Mouse (Mus musculus) midbrain, embryonic 13.5 days (tissue): Measurements from ENCODE around the gene Tmem126b. TPM values are rescaled to one million over a fixed set of nuclear protein-coding genes. Genes with fewer than 3 reads are reported as not detected.

ENCODE experiments used
- ATAC-seq: fragments of 200-750 bp; cut with Nextera tagmentation; 2 replicates; pipeline ENCODE4 v1.8.0; 2017; ENCODE audit warnings: mild to moderate bottlenecking, moderate TSS enrichment, moderate library complexity
- H3K27ac ChIP-seq: fragments of 300-500 bp; sonication (generic); 2 replicates; pipeline ENCODE4 v1.5.1; 2015; ENCODE audit warnings: inconsistent platforms, mild to moderate bottlenecking, moderate library complexity
- H3K27me3 ChIP-seq: fragments of 300-500 bp; sonication (generic); 2 replicates; pipeline ENCODE4 v1.6.1; 2015; ENCODE audit warnings: mild to moderate bottlenecking, inconsistent platforms
- H3K36me3 ChIP-seq: fragments of 300-500 bp; sonication (generic); 2 replicates; pipeline ENCODE4 v1.6.1; 2015; ENCODE audit warnings: mild to moderate bottlenecking, inconsistent platforms
- H3K4me1 ChIP-seq: fragments of 300-500 bp; sonication (generic); replicated peaks from 2 replicates; pipeline ENCODE4 v1.6.1; 2015; ENCODE audit warnings: inconsistent platforms
- H3K4me2 ChIP-seq: fragments of 300-500 bp; sonication (generic); replicated peaks from 2 replicates; pipeline ENCODE4 v1.6.1; 2015; ENCODE audit warnings: moderate library complexity, mild to moderate bottlenecking, inconsistent platforms
- H3K4me3 ChIP-seq: fragments of 300-500 bp; sonication (generic); replicated peaks from 2 replicates; pipeline ENCODE4 v1.5.1; 2015; ENCODE audit warnings: mild to moderate bottlenecking, inconsistent platforms
- H3K9ac ChIP-seq: fragments of 300-500 bp; sonication (generic); replicated peaks from 2 replicates; pipeline ENCODE4 v1.6.1; 2015; ENCODE audit warnings: mild to moderate bottlenecking, inconsistent platforms
- H3K9me3 ChIP-seq: fragments of 300-500 bp; sonication (generic); 2 replicates; pipeline ENCODE4 v1.6.1; 2016; ENCODE audit warnings: mild to moderate bottlenecking, inconsistent platforms
- WGBS: fragments of 180-500 bp; shearing (Covaris S2); methylation state at CpG from one replicate; pipeline ENCODE4 v1.1.7; 2015; 5-methylcytosine and 5-hydroxymethylcytosine counted together
- polyA plus RNA-seq: library from polyadenylated mRNA; unstranded; fragments of >200 nt; fragmentation: Nextera tagmentation; extraction: Ambion mirVana; gene quantifications from 2 replicates; pipeline ENCODE4 v1.2.1, GENCODE M21; 2015

The Tmem126b gene
- polyA plus RNA-seq, 1 experiment from 2014 or later: 46.7 TPM

DNA sequence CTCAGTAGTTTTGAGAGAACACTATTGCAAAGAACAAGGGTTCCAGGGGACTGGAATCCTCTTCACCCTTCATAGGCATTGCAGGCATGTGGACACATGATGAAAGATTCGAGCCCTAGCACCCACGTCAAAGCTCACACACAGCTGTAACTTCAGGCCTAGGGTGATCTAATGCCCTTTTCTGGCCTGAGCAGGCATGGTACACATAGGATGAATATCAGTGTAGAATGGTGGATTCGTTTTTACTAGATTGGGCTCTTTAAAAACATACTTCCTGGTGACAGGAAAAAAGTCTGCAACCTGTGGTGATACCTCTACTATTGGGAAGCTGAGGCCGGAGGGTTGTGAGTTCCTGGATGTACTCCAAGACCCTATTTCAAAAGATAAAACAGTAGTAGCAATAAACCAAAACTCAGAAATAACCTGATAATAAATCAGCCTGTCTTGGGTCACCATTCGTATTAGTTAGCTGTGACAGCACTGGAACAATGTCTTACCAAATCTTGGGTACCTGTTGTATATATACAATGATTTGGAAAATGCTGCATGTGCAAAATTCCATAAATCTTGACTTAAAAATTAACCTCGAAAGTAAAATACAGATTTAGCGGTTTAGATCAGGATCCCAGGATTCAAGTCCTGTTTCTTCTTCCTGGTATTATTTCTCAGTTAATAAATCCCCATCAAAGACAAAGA lies 19.5 kb downstream of the Tmem126b start:
- peak overlapping the region; percentile 78 for H3K4me3 ChIP-seq
- H3K27me3 ChIP-seq: no peaks in the 10 kb centered on the region
- peak overlapping the region; percentile 93; the same call in 1 of the 2 replicates for H3K27ac ChIP-seq
- H3K9me3 ChIP-seq: no peaks in the 10 kb centered on the region
- H3K4me2 ChIP-seq: peak overlapping the region; percentile 66
- no peak for ATAC-seq
- peaks cover 20% of the 10 kb centered on the region for H3K36me3 ChIP-seq
- WGBS: 39% methylated on average over 7 of the region's 7 CpGs
- H3K4me1 ChIP-seq: peaks cover 15% of the 10 kb centered on the region
- peak overlapping the region; percentile 84 for H3K9ac ChIP-seq

DNA sequence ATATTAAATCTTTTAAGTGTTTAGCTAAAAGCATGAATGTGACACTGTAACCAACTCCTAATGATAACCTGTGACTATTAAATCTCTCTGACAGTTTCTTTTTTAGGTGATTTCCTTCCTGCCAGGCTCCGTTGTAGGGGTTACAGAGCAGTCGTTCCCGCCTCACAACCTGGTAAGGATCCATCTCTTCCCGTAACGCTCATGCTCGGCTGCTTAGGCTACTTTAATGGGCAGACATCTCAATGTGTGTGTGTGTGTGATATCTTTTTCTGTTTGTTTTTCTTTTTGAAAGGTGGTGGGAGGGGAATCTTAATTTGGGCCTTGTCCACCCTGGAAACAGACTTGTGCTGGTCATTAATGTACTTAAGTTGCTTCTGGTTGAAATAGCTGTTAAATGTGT lies 31.6 kb downstream of the Tmem126b start:
- ATAC-seq: no peak
- Histone ChIP-seq H3K9ac (peak overlapping the region; percentile 99), H3K27ac (peak overlapping the region; percentile 99; the same call in 1 of the 2 replicates), H3K4me1 (peaks cover 12% of the 10 kb centered on the region), H3K27me3 (no peaks in the 10 kb centered on the region), H3K4me2 (peak overlapping the region; percentile 97), H3K4me3 (peak overlapping the region; percentile 77), H3K36me3 (peaks cover 3% of the 10 kb centered on the region; the same call in 1 of the 2 replicates), H3K9me3 (no peaks in the 10 kb centered on the region)
- under 1% methylated on average over 6 of the region's 6 CpGs for WGBS

DNA sequence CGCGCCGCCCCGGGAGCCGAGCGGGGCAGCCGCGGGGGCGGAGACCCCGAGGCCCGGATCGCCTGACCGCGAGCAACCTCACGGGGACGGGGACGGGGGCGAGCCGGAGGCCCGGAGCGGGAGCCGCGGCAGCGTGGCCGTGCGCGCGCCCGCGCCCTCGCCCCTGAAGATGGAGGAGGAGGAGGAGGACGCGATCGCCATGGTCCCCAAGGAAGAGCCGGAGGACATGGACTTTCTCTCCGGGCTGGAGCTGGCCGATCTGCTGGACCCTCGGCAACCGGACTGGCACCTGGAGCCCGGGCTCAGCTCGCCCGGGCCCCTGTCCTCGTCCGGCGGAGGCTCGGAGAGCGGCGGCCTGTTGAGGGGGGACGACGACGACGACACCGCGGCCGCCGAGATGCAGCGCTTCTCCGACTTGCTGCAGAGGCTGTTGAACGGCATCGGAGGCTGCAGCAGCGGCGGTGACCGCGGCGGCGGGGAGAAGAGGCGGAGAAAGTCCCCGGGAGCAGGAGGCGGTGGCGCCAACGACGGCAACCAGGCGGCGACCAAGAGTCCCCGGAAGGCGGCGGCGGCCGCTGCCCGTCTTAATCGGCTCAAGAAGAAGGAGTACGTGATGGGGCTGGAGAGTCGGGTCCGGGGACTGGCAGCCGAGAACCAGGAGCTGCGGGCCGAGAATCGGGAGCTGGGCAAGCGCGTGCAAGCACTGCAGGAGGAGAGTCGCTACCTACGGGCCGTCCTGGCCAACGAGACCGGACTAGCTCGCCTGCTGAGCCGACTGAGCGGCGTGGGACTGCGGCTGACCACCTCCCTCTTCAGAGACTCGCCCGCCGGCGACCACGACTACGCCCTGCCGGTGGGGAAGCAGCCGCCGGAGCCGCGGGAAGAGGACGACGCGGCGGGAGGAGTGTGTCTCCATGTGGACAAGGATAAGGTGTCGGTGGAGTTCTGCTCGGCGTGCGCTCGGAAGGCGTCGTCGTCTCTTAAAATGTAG lies 32.4 kb downstream of the Tmem126b start:
- under 1% methylated on average over 114 of the region's 123 CpGs for WGBS
- peak overlapping the region; percentile 99 for H3K9ac ChIP-seq
- peak overlapping the region; percentile 77 for H3K4me3 ChIP-seq
- ATAC-seq: peak; percentile 73
- peak overlapping the region; percentile 99 for H3K27ac ChIP-seq
- H3K27me3 ChIP-seq: no peaks in the 10 kb centered on the region
- peak overlapping the region; percentile 97 for H3K4me2 ChIP-seq
- H3K36me3 ChIP-seq: peaks cover 3% of the 10 kb centered on the region; the same call in 1 of the 2 replicates
- H3K9me3 ChIP-seq: no peaks in the 10 kb centered on the region
- peaks cover 12% of the 10 kb centered on the region for H3K4me1 ChIP-seq

DNA sequence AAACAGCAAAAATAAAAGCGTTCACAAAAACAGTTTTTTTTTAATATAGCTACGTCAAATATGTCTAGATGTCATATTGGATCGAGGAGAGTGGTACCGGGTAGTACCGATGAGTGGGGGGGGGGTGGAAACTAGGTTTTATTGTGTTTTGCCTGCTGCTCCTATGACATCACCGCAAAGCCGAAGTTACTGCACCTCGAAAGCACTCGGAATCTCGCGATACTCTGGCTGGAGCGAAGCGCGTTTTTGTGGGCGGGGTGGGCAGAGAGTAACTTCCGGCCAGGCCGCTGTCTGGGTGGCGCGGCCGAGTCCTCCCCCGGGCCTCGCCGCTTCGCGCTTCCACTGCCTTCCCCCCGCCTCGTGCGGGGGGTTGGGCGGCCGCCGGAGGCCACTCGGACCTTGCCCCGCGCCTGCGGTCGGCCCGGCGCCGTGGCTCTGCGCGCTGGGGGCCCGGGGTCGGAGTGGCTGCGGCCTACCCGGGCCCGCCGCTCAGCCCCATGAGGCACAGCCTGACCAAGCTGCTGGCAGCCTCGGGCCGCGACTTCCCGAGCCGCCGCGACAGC lies 33.2 kb downstream of the Tmem126b start, which contains the start of gene Crebzf:
Gene Crebzf, plus strand, starts transcription at position 212 of the 563 bp plus-strand sequence.
- peak within 1 kb of the TSS; percentile 99 for H3K27ac ChIP-seq
- no peaks in the 10 kb centered on the region for H3K9me3 ChIP-seq
- H3K27me3 ChIP-seq: no peaks in the 10 kb centered on the region
- H3K4me3 ChIP-seq: peak within 1 kb of the TSS; percentile 77
- peak; percentile 95 for ATAC-seq
- H3K36me3 ChIP-seq: peaks cover 2% of the 10 kb centered on the region; the same call in 1 of the 2 replicates
- 0% methylated on average over 49 of the region's 54 CpGs for WGBS
- peaks cover 12% of the 10 kb centered on the region for H3K4me1 ChIP-seq
- H3K4me2 ChIP-seq: peak within 1 kb of the TSS; percentile 97
- peak within 1 kb of the TSS; percentile 99 for H3K9ac ChIP-seq

DNA sequence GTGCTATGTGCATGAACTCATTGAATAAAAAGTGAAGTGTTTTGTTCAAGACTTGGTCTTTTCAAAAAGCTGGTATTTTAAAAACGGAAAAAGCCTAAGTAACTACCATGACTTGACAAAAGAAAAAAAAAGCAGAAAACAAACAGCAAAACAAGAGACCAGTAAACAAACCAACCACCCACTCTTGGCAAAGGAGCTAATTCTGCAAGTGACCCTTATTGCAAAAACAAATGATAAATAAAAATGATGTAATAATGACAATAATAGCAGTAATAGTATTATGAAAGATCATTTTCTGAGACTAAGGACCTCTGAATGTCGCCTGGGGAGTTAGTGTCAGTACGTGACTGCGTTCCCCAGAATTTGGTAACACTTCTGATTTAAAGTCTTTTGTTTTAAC lies 33.7 kb downstream of the Tmem126b start:
- Histone ChIP-seq H3K9ac (peak overlapping the region; percentile 61), H3K27ac (peak overlapping the region; percentile 99), H3K36me3 (no peaks in the 10 kb centered on the region), H3K27me3 (no peaks in the 10 kb centered on the region), H3K4me1 (peaks cover 12% of the 10 kb centered on the region), H3K4me2 (peak overlapping the region; percentile 57), H3K4me3 (peak overlapping the region; percentile 77), H3K9me3 (no peaks in the 10 kb centered on the region)
- peak; percentile 11 for ATAC-seq
- WGBS: 5% methylated on average over 4 of the region's 4 CpGs

DNA sequence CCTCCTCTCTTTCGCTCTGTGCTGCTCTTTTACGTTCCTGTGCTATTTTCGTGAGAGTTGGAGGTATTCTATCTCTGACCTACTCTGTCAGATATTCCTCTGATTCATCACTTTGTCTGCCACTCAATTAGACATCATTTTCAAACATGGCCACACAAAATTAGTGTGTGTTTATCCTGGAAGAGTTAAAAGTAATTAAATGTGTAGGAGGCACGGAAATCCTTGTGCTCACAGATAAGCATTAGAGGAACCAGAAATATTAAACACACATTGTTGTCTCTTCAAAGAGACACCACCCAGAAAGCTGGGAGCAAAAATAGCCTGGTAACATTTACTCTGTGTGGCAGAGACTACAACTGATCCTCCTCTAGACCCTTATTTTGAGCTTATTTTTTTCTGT lies 35.8 kb downstream of the Tmem126b start:
- Histone ChIP-seq H3K4me1 (peaks cover 5% of the 10 kb centered on the region; the same call in 1 of the 2 replicates), H3K27ac (no peak overlapping the region), H3K27me3 (no peaks in the 10 kb centered on the region), H3K4me2 (no peak overlapping the region), H3K4me3 (no peak overlapping the region), H3K9me3 (no peaks in the 10 kb centered on the region), H3K9ac (no peak overlapping the region), H3K36me3 (no peaks in the 10 kb centered on the region)
- no peak for ATAC-seq
- WGBS: 94% methylated on average over 4 of the region's 4 CpGs

DNA sequence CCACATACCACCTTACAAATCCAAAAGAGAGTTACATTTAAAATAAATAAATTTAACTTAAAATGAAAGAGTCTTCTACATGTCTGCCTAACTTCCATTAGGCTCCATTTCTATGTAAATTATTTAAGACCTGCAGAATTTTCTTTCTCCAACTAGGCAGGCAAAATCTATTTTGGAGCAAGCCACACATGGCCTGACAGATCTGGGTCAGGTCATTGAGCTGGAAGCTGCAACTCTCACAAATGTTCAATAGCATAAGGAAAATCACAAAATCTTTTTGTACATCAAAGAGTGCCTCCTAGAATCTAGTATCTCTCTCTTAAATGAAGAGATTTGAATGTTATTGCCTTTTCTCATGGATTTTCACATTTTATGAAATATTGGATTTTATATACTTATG lies 43.6 kb downstream of the Tmem126b start:
- Histone ChIP-seq H3K4me2 (no peak overlapping the region), H3K9ac (no peak overlapping the region), H3K27ac (no peak overlapping the region), H3K36me3 (no peaks in the 10 kb centered on the region), H3K27me3 (no peaks in the 10 kb centered on the region), H3K9me3 (no peaks in the 10 kb centered on the region), H3K4me1 (peaks cover under 1% of the 10 kb centered on the region), H3K4me3 (no peak overlapping the region)
- no peak for ATAC-seq

DNA sequence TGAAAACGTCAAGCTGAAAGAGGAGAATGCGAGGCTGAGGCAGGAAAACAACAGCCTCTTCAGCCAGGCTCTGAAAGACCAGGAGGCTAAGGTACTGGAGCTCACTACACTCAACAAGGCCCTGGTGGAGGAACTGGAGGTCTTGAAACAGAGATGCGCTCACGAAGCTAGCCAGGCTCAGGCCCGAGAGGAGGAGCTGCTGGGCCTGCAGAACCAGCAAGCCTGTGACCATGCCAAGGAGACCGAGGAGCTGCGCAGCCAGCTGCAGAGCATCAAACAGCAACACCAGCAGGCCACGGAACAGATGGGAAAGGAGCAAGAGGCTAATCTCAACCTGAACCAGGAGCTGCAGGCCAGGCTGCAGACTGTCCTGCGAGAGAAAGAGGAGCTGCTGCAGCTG lies 48.8 kb downstream of the Tmem126b start:
- Histone ChIP-seq H3K27me3 (no peaks in the 10 kb centered on the region), H3K4me2 (peak overlapping the region; percentile 73), H3K9me3 (no peaks in the 10 kb centered on the region), H3K4me1 (peaks cover 7% of the 10 kb centered on the region), H3K9ac (peak overlapping the region; percentile 56), H3K36me3 (no peaks in the 10 kb centered on the region), H3K4me3 (peak overlapping the region; percentile 43), H3K27ac (no peak overlapping the region)
- 66% methylated on average over 9 of the region's 9 CpGs for WGBS
- ATAC-seq: no peak

DNA sequence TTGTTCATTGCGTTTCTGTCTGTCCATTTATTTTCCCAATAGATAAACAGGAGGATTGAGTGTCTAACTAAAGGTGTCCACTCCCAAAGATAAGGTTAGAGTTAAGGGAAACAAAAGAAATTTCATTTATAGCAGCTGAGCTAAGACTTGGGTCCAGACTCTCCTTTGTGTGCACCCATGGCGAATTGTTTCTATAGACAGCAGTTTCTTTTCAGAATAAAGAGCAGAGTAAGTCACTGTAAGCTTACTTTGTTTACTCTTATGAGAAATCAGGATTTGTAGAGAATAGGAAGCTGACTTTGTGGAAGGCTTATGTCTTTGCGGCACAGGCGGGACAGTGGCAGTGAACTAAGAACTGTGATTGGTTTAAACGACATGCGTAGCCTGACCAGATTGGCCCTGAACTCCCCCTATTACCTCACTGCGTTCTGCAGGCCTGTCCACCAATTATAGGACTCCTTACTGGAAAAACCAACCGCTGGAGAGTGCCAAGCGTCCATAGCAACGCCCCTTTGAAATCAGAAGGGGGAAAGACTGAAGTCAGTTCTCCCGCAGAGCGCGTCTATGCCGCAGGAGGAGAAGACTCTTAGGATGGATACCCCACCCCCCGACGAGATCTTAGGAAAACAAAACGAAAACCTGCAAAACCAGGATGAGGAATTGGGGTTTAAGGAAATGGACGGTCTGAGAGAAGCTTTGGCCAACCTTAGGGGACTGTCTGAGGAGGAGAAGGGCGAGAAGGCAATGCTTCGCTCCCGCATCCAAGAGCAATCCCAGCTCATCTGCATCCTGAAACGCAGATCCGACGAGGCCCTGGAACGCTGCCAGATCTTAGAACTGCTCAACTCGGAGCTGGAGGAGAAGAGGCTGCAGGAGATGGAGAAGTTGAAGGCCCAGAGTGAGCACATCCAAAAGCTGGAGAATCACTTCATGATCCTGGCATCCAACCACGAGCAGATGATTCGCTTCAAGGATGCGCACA lies 49.5 kb downstream of the Tmem126b start, which contains the start of gene Ccdc89:
Gene Ccdc89, plus strand, starts transcription at position 558 of the 982 bp plus-strand sequence.
- H3K36me3 ChIP-seq: no peaks in the 10 kb centered on the region
- WGBS: 20% methylated on average over 29 of the region's 29 CpGs
- H3K4me2 ChIP-seq: peak within 1 kb of the TSS; percentile 73
- H3K27ac ChIP-seq: peak within 1 kb of the TSS; percentile 65
- H3K9me3 ChIP-seq: no peaks in the 10 kb centered on the region
- ATAC-seq: peak; percentile 100
- H3K9ac ChIP-seq: peak within 1 kb of the TSS; percentile 56
- peaks cover 7% of the 10 kb centered on the region for H3K4me1 ChIP-seq
- H3K4me3 ChIP-seq: peak within 1 kb of the TSS; percentile 43
- no peaks in the 10 kb centered on the region for H3K27me3 ChIP-seq
